Mouse (Mus musculus) kidney, adult 2 months (tissue): ENCODE data around the gene Tatdn3.

Experiments
- CTCF ChIP-seq: fragments of 200-500 bp; conservative IDR thresholded peaks from 2 replicates; pipeline ENCODE4 v1.5.1; 2011; ENCODE audit warnings: low read depth, mild to moderate bottlenecking, control low read depth, low read length, moderate library complexity, mixed read lengths; ENCODE audit not compliant: insufficient read depth, insufficient read length
- POLR2A ChIP-seq: fragments of 200-500 bp; IDR thresholded peaks from one replicate; pipeline ENCODE4 v1.6.1; 2011; ENCODE audit warnings: low read depth, low read length, control low read depth

GRCm38 (mm10) chr1:191002201-191002600 lies 60.5 kb downstream of the Tatdn3 start:
- no peak for TF ChIP-seq POLR2A
- TF ChIP-seq CTCF: peak; percentile 47
